Mouse (Mus musculus): ENCODE data around the gene Zhx3.
A peak's percentile ranks its signal among the peaks of the same experiment; 100 is the strongest.

Zhx3 gene

DNA sequence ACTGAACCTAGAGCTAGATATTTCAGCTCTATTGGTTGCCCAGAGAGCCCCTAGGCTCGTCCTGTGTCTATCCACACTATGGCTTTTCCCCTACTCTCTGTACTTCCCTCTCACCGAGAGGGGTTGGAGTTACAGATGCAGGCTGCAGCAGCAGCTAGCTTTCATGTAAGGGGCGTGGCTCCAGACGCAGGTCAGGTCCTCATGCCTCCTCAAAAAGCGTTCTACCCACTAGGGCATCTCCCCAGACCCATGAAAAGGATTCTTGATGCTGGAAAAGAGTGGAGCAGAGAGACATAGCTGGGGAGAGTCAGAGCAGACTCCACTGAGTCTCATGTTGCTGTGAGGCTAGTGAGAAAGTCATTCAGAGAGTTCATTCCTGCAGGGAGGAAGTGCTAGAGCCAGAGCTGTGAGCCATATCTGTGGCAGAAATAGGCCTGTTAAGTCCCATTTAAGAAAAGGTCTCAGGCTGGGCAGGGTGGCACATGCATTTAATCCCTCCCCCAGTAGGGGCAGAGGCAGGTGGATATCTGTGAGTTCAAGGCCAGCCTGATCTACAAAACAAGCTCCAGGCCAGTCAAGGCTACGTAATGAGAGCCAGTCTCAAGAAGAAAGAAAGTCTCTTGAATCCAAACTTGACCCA is 8.8 kb upstream of the Zhx3 start:
- no peak for DNase-seq

DNA sequence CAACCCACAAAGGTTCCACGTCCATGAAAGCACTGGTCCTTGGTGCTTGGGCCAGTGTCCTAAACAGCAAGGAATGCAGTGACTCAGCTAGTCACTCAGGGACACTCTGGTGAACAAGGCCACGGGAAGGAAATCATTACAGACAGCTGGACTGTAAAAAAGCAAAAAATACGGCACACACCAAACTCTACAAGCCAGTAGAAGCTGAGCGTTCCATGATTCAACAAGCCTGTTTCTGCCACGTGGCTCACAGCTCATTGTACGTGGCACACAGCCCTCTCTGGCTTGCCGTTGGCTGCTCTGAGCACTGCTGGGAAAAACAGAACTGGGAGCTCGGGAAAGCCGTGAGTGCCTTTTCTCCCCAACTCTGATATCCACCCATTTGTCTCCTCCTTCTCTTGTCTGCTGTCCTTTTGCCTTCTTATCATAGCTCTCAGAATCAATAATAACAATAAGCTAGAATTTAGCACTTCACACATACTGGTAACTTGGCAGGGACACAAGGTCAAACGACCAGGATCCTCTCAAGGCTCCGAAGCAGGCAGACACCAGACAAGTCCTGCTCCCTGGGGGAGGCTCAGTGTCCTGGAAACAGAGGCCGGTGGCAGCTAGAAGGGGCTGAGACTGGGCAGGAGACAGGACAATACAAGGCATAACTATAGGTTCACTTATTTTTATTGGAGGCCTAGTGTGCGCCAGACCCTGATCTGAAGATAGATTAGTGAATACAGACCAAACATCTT is 7.8 kb upstream of the Zhx3 start, which contains the start of gene Lpin3:
Gene Lpin3 (plus strand): TSS at position 218 of the 743 bp plus-strand sequence.
- DNase-seq = peak; percentile 64

GRCm38 (mm10) chr2:160876115-160876514 is 3.3 kb upstream of the Zhx3 start:
- DNase-seq = no peak

- DNase-seq = peak; percentile 54
Measured at GRCm38 (mm10) chr2:160874231-160874877, 1.6 kb upstream of the Zhx3 start.

DNA sequence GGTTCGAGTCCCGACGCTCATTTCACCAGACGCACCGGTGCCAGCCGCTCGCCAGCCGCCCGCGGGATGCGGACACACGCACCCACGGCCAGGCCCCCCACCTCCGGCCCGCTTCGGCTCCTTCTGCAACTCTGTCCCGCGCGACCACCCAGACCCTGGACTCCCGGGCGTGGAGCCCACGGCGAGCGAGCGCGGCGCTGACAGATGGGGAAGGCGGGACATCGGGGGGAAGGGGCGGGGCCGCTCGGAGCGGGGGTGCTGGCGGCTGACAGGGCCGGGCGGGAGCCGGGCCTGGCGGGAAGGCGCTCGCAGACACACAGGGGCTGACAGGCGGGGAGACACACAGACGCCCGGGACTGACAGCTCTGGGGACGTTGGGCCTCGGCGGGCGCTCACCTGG is 403 bp downstream of the Zhx3 start:
- peak; percentile 85 for DNase-seq

GRCm38 (mm10) chr2:160871310-160871709 is 1.5 kb downstream of the Zhx3 start:
- DNase-seq = peak; percentile 59

DNA sequence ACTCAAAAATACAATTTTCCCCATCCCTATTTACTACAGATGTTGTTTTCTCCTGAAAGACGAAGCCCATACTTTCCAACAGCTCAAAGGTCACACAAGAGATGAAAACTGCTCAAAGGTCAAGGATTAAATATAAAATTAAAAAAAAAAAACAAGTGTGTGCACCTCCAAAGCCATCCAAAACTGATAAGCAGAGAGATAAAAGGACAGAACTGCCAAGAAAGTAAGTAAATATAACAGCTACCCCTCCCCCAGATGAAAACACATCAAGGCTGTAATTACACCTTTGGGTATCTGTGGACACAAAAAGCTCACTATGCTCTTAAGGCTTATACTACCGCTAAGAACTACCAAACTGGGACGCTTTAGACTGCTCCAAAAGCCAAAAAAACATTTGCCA is 3.4 kb downstream of the Zhx3 start:
- DNase-seq = no peak

DNA sequence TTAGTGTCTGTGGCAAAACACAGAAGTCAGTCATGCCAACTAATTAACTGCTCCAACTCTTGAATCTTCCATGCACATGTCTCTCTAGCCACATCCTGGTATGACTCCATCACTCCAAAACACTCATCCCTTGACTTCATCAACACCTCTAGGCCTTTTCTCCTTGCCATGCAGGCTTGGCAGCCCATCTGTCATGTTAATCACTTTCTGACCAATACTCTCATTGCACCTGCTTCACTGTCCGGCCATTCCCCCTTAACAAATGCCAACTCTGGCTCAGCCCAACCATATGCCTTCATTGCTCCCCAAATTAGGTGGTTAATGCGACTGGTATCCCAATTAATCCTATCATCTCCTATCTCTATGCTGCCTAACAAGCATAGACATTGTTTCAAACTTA is 7.5 kb downstream of the Zhx3 start:
- DNase-seq = no peak

- no peak for DNase-seq
Measured at GRCm38 (mm10) chr2:160864112-160864511, 8.7 kb downstream of the Zhx3 start.

DNA sequence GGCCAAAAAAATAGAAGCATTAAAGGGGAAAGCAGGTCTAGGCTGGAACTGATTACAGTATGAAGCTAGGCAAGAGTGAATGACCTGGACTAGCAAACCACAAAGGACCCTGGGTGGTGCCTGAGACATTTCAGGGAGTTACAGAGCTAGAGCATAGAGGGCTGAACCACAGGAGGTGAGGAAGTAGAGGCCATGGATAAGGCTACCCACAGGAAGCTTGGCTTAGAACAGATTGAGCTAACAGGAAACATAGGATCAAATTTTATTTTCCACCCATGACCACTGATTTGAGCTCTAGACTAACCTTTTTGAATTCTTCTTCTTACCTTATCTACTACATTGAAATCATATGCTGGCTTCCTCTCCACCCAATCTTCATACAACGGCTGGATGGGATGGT is 12.4 kb downstream of the Zhx3 start:
- no peak for DNase-seq

GRCm38 (mm10) chr2:160856359-160857102 is 16.3 kb downstream of the Zhx3 start:
- no peak for DNase-seq

- DNase-seq = no peak
Measured at GRCm38 (mm10) chr2:160854687-160855086, 18.1 kb downstream of the Zhx3 start.

DNA sequence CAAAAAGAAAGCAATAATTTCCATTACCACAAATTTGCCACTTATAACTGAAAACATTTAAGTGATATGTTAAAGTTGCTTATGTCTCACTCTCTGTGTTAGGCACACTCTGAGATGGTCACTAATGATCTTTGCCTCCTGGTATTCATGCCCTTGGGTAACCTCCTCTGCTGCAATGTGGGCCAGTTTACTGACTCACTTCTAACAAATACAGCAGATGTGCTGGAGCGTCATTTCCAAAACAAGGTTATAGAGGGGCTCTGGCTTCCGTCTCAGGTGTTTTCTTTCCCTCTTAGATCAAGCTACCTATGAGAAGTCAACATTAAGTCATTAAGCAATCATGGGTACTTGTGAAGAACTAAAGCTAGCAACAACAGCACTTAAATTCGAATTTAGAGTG is 22.4 kb downstream of the Zhx3 start:
- DNase-seq = no peak

DNA sequence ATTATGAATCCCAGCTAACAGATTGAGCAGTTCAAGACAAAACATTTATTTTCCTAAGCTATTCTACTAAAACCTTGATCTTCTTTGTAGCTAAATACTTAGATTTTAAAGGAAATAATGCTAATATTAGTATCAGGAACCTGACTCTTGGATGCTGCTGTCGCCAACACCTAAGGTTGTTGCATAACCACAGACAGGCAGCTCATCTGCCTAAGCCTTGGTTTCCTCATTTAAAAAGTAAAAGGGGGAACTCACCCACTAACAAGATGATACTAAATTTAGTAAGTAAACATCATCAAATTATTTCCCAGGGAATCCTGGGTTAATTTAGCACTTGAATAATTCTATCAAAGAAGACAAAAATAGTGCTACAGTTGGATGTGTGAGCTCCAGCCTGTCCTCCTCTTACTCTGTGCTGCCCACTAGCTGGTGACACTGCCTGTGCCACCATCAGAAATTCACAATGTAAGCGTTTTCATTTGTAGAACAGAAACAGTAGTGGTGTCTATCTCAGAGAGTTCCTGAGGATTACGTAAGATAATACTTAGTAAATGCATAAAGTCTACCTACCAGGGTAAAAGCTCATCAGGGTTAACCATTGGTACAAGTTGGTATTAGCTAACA is 23.1 kb downstream of the Zhx3 start:
- no peak for DNase-seq

DNA sequence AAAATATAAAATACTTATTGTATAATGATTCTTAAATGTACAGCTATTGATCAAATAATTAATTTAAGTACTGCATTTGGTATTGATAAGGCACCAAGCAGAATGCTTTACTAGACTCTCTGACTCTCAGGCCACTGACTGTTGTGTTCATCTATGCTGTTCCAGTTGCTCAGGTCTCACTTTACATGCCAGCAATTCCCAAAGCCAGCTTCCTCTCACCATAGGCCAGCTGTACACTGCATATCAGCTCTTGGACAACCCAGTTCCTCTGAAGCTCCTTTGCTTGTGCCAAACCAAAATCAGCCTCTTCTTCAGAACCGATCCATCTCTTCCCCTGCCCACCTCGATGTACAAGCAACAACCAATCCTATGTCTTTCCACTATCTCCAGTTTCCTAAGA is 24.6 kb downstream of the Zhx3 start:
- DNase-seq = no peak

DNA sequence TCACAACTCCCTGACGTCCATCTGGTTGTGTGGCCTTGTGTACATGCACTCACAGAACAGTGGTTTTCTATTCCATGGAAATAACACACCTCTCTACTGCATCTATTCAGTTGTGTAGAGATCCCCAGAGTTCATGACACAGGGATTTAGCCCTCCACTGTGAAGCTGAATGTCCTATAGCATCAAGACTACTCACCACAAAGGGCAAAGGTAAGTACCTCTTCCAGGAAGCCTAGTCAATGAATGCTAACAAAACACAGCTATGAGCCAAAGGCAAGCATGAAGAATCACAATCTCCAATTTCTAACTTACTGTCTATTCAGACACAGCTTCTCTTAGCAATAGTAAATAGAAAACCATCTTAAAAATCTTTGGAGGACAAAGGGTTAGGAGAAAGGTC is 25.1 kb downstream of the Zhx3 start:
- peak; percentile 35 for DNase-seq

DNA sequence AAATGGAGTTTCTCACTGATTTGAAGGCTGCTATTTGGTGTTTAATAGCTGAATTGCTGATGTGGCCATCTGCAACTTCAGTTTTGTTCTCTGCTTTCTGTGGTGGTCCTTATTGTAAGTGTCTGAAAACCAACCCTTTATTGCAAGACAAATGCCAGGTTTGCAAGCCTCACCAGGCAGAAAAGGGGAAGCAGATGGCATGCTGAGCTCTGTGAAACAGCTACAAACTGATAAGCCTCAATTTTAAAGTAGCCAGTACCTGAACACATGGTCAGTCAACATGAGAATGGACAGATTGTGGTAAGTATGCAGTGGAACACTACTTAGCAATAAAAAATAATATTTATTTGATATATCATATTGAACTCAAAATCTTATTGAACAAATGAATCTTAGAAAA is 32.0 kb downstream of the Zhx3 start:
- no peak for DNase-seq

- no peak for DNase-seq
Measured at GRCm38 (mm10) chr2:160810802-160811201, 62.0 kb downstream of the Zhx3 start.

DNA sequence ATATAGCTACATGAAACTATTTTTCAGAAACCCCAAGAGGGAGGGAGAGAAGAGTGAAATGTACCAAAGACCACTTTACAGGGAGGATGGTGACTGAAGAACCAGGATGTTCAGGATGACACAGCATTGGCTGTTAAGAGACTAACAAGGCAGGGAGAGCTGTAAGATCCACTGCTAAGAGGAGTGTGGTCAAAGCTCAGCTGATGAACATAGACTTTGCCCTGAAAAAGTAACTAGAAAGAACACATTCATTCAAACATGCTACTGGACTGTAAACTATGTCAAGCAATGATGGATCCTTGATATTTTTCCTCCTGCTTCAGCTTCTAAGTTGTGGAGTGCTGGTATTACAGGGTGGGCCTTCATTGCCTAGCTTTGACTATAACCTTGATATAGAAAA is 62.4 kb downstream of the Zhx3 start:
- DNase-seq = peak; percentile 39

DNA sequence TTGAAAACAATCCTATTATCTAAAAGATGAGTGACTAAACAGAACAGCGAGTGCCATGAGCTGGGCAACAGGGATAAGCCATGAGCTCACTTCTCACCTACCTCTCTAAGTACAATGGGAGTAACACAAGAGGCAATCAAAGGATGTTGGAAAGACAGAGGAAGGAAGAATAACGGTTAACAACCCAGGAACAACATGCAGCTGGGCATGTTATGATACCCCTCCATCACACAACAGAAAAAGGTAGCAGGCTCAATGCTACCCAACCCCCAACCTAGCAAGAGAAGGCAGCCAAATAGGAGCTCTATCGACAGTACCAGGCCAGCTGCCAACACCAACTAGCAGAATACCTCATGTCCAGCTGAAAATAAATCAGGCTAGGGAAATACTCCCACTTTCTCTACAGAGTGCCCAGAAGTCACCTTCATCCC is 66.7 kb downstream of the Zhx3 start:
- DNase-seq = peak; percentile 86

DNA sequence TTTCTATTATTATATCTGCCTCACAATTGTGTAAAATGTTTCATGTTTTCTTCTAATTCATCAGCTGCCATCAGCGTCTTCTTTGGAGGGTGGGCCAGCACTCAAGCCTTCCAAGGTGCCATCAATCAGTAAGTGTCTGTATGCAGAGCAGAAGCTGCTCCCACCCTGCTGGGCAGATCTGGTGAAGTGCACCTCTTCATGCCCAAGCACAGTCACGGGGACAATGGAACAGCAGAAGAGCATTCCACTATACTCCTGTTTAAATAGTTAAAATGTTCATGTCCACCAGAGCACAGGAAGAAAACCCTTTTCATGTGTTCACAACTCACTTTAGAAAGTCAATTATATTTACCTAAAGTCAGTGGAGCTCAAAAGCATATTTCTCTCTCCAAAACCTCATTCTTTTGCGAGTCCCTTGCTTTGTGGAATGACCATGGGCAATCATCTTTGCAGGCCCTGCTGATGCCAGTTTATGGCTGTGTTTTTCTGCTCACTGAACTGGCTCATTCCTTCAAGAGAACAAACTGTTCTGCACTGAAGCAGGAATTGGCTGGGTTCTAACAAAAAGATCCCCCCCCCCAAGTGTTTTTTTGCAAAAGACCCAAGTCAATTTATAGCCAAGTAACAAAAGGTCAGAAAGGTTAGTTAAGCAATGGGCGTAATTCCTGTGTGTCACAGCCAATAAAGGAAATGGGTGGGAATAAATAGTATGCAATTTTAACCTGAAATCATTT is 67.8 kb downstream of the Zhx3 start:
- peak; percentile 88 for DNase-seq

DNA sequence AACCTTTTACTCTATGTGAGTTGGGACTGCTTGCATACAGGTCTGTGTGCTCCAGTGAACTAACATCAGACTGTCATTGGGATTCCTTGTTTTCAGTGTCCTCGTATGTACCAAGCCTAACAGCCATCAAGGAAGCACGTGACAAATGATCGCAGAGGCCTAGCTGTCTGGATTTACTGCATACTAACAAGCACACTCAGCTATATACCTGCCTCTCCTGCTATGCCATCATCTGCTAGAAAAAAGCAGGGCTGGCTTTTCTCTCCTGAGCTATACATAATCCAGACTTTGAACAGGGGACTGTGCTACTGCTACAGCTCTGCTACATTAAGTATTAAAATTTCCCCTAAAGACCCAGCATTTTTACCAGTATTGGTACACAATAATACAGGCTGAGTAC is 70.5 kb downstream of the Zhx3 start:
- no peak for DNase-seq
